Mouse (Mus musculus) kidney, adult 10 weeks (tissue): ENCODE results near the gene Fpr-rs4. TPM values are rescaled to one million over a fixed set of nuclear protein-coding genes. Genes with fewer than 3 reads are reported as not detected.

ENCODE experiments used
- polyA plus RNA-seq: library from polyadenylated mRNA; stranded (reverse); fragments of 350-450 nt; fragmentation: Illumina TruSeq; extraction: RNeasy Lipid Tissue Mini Kit (QIAGEN cat#74804); gene quantifications from one replicate; pipeline ENCODE4 v1.2.3, GENCODE M21; 2014; ENCODE audit warnings: low read depth, low replicate concordance

The Fpr-rs4 gene
- not detected for polyA plus RNA-seq

DNA sequence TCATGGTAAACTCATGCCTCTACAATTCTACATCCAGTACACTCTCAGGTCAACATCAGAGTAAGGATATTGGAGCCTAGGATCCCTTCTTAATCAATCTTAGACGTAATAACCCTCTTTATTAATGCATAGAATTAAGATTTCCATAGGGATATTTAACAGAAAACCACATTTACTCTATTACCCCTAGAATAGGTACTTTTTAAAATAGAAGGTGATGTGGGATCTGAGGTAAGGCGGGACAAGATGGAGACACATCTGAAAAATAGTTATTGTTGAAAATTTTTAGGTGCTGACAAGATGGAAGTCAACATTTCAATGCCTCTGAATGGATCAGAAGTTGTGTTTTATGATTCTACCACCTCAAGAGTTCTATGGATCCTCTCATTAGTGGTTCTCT is at the start of gene Fpr-rs4:
TSS of gene Fpr-rs4 (plus strand) at position 301 of the 400 bp plus-strand sequence.

DNA sequence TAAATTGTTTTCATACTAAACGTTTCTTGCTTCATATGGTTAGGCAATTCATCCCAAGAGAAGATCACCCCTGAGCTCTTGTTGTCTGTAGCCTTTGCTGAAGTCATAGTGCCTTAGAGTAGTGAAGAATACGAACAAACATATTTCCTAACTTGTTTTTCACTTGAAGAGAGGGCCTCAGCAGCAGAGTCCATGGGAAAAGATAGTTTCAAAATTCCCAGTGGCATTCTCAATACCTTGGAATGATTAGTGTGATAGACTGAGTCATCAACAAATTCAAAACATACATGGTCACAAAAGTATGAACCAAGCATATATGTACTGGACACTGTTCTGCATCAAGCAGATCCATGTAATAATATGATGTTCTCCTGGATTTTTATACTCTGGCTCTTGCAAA is 27.6 kb downstream of the Fpr-rs4 start, which contains the start of gene Vmn2r124:
TSS of gene Vmn2r124 (plus strand) at position 301 of the 400 bp plus-strand sequence.

Other genes with a start within 250 kb of the Fpr-rs4 start
- gene Spaca6, start 194.6 kb upstream of the Fpr-rs4 start, polyA plus RNA-seq, result 23.9 TPM
- not detected for gene Has1, start 166.5 kb upstream of the Fpr-rs4 start, polyA plus RNA-seq
- not detected for gene Fpr1, start 137.8 kb upstream of the Fpr-rs4 start, polyA plus RNA-seq
- gene Fpr2, start 133.9 kb upstream of the Fpr-rs4 start, polyA plus RNA-seq, result not detected
- gene Fpr3, start 133.9 kb upstream of the Fpr-rs4 start, polyA plus RNA-seq, result not detected
- gene Vmn2r124, start 27.7 kb downstream of the Fpr-rs4 start, polyA plus RNA-seq, result not detected
- gene Vmn2r91, start 63.3 kb downstream of the Fpr-rs4 start, polyA plus RNA-seq, result not detected
- not detected for gene Vmn2r92, start 130.2 kb downstream of the Fpr-rs4 start, polyA plus RNA-seq